Mouse (Mus musculus) brain, embryonic 18.5 days (tissue): ENCODE measurements around the gene Lamc2.

Experiments used
- DNase-seq: peaks from one replicate; pipeline ENCODE4 v3.0.0-alpha.2; 2012; ENCODE audit warnings: low read depth, low spot score

The Lamc2 gene

DNA sequence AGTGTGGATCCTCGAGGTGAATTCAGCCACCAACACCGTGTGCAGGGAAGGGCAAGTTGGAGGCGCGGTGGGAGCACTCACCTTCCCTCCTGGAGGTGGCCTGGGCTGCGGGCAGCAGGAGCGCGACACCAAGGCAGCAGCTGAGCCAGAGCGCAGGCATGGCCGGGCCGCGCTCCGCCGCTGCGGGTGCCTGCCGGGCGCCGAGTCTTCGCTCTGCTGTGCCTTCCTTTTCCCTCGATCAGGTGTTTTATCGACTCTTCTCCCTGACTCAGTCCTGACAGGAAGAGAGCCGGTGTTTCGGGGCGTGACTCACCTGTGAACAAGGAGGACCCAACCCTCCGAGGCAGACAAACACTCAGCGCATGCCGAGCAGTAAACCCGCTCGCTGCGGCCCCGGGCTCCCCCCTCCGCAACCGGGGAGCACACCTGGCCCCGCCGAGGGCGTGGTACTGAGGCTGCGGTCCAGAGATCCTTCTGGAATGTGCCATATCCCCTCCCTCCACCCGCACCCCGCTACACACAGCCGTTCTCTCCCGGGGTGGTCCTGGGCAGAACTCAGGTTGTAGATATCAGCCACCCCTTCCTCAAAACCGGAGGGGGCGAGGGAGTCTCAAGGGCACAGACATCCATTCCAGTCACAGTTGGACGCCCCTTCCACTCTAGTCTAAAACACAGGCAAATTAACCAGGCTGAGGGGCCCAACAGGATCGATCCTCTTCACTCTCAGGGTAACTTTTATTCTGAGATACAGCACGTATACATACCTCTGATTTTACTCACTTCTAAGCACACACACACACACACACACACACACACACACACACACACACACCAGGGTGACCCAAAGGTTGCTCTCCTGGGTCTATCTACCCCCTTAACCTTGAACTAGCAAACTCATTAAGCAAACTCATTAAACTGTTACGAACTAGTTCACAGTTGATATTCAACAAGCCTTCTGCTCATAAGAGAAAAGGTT lies at the start of gene Lamc2:
Lamc2 (minus strand) TSS at position 620 of the 976 bp plus-strand sequence.
- no peak for DNase-seq

DNA sequence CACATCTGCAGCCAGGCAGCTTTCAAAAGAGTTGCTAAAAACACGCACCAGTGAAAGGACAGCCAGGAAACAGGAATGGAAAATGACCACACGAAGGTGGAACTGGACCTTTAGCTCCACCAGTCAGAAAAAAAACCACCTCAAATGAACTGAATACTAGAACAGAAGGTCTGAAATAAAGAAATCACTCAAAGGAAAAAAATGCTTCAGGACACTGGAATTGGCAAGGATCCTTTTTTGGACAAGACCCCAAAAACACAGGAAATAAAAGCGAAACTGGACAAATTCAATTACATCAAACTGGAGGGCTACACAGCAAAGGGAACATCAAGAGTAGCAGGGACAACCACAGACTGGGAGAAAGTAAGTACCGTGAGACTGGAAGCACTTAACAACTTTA lies 49.3 kb upstream of the Lamc2 start:
- DNase-seq = no peak

DNA sequence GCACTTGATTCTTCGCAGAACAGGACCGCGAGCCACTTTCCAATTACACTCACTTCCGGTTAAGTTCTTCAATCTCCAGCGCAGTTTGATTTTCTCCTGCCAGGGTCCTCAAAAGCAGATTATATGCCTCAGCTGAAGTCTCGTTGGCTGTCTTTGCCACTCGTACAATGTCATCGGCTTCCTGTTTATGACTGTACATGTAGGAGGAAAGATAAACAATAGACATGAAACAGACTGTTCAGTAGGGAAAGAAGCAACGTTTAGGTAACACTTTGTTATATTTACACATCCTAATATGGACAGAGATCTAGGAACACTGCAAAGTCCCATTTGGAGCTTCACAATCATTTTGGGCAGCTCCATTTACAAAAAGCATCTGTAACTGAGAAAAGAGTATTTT lies 45.4 kb upstream of the Lamc2 start:
- DNase-seq = no peak

DNA sequence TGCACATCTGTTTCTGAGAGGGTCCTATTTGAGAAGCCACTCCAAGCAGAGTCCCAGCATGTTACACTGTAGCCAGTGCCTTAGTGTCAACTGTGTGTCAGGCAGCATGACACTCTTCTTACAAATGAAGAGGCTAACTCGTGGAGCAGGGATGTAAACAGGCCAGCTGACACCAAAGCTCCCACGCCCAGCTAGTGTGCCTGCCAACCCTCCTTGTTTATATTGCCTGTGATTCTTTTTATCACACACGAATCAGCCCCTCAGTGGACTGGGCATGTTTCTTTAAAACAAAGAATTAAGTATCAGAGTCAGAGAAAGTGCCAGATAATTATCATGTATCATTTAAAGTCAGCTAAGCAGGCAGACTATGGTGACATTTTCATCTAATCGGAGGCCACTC lies 41.7 kb upstream of the Lamc2 start:
- DNase-seq = no peak

DNA sequence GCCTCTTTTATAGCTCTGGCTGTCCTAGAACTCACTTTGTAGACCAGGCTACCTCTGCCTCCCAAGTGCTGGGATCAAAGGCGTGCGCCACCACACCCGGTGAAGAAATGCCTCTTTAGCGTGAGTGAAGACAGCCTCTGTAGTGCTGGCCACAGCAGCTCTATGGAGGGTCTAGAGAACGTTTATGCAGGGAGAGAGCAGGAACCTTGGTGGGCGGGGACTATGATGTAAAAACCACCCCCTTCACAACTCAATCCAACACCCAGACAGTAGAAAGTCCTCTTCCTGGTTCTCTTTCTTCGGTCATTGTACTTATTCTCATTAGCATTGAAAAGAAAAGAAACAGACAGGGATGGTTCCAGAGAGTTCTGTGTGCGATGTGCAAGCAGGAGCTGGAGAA lies 40.8 kb upstream of the Lamc2 start:
- no peak for DNase-seq

DNA sequence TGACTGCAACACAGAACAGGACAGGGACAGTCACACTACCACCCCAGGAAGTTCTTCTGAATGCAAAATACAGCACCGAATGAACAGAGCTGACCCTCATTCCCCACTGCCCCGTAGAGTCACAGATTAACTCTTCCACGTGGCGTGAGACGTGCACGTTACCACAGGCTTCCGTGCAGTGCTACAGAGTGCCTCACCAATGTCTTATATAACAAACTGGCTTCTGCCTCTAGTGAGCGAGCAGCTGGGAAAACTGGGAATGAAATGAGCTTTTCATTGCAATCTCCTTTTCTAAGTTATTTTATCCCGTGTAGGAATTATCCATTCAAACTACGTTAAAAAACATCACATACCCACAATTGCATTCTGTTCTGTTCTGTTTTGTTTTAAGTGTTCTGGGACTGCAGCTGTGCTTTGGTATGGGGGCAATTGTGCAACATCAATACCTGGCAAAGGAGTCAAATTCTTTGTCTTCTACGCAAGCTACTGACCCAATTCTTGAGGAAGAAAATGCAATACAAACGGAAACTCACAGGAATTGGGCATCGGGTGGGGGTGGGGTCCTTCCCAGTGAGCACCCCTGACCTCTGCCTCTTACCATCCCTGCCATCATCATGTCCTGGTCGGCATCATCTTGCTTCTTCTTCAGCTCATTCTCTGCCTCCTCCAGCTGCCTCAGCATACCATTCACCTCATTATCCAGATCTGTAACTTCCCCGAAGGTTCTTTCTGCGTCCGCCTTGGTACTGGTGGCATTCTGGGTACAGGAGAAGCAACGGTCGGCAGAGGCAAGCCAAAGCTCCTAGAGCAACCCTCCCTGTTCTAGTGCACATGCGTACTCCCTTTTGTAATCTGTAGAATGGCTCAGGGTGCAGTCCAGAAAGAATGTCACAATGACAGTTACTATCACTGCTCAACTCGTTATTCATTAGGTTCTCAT lies 39.8 kb upstream of the Lamc2 start:
- DNase-seq = no peak

DNA sequence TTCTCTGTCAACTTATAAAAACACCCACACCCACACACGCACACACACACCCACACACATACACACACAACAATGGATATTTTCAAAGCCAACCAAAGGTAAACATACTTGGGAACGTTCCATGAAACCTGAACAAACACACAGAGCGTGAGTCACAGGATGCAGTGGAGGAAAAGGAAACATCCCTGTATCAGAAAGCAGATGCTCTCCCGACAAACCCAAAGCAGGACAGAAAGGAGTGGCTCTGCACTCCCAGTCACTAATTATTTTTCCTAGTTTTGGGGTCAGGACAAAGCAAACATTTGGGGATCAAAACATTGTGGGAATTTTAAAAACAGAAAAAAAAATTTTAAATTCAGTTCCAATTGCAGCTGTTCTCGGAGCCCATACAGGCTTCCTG lies 38.1 kb upstream of the Lamc2 start:
- DNase-seq = no peak

DNA sequence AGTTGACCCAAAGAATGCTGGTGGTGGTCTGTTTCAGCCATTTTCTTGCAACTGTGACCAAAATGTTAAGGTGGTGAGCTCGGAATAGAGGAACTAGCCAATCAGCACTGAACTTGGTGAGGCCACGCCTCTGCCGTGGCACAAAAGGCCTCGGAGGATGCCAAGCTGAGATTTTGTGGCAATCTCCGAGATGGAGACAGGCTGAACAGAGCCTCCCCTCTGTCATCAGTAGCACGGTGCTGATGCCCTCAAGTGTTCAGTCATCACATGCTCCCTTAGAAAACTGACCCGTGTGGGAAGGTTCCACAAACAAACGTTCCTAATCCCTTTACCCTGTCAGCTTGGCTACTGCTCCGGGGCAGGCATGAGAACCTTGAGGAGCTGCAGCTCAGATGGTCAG lies 33.1 kb upstream of the Lamc2 start:
- DNase-seq = no peak

DNA sequence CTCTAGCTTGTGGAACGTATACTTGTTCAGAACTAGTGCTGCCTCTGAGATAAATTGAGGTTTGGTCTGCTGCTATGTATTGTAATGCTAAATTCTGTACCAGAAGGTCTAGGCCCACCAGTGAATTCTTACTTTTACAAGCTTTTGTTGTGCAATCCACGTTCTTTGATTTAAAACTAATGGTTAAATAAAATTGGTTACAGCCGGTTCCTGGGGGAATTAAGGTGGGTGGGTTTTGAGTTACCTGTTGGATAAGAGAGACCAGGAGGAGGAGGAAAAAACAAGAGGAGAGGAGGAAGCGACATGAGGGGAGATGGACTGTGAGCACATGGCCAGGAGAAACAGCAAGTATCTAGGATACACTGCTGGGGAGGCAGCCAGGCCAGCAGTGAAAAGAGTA lies 30.3 kb upstream of the Lamc2 start:
- DNase-seq = no peak

DNA sequence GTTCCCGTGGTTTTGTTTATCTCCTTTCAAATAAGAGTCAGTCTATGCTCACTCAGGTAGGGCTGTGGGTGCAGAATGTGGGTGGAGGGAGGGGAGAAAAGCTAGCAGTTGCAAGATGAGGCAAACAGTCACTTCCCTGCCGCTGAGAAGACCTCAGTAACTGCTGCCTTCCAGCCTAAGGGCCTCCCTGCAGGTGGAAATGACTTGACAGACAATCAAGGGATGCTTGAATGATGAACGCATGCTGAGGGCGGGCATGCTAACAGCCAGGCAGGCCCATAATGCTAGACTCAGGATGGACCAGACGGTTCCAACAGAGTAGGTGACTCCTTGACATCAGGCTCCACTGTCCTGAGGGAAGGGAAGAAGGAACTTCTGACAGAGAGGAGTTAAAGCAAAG lies 29.4 kb upstream of the Lamc2 start:
- DNase-seq = no peak

DNA sequence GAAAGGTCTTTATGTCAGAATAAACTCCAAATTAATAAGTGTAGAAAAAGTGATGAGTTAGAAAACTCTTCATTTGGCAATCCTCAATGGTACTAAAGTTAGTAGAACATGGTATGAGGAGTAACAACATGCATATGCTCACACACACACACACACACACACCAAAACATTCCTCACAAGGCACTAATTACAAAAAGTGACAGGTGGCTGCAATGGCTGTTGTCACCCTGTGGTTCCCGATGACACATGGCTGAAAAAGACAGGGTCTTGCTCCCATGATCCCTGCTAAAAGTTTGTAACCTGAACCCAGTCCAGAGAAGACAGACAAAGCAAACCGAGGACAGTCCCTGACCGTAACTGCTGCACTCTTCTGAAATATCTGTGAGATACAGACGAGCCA lies 24.7 kb upstream of the Lamc2 start:
- DNase-seq = no peak

DNA sequence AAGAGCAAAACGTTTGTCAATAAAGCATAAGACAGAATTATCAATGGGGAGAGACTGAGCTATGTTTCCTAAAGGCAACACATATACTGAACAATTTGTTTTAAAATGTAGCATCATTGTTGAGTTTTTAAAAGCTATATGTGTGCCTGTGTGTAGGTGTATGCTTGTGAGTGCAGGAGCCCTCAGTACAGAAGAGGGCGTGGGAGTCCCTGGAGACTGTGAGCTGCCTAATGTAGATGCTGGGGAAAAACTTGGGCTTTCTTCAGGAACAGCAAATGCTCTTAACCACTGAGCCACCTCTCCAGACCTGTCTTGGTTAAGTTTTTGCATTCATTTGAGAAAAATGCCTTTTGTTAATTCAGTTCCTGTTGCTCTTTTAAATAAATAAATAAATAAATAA lies 24.0 kb upstream of the Lamc2 start:
- no peak for DNase-seq

DNA sequence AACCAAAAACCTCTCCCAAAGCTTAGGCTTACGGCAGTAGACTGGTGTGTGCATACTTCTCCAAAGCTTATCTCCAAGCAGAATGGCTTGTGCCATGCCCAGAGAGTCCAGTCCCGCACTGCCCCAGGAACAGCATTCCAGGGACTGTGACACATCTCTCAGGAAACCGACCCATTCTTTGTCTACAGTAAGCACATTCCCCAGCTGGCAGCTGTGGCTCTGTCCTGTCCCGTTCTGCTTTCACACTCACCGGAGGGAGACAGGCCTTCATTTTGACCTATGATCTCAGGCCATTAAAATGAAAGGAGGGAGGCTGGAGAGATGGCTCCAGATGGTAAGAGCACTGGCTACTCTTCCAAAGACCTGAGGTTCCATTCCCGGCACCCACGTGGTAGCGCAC lies 15.9 kb upstream of the Lamc2 start:
- no peak for DNase-seq

DNA sequence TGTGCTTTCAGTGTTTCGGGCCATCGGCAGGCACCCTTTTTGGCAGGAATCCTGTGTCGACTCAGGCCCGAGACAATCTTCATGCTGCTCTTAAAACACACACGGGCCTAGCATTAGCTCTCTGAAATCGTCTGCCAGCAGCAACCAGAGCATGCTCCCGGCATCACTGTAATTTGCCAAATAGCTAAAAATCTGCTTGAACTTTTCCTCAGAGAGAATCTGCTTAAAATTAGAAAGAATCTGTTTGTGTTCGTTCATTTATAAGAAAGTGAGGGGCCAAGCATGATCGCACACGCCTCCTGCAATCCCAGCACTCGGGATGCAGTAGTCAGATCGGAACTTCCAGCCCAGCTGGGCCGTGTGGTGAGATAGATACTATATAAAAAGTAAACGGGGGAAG lies 15.2 kb upstream of the Lamc2 start:
- no peak for DNase-seq

DNA sequence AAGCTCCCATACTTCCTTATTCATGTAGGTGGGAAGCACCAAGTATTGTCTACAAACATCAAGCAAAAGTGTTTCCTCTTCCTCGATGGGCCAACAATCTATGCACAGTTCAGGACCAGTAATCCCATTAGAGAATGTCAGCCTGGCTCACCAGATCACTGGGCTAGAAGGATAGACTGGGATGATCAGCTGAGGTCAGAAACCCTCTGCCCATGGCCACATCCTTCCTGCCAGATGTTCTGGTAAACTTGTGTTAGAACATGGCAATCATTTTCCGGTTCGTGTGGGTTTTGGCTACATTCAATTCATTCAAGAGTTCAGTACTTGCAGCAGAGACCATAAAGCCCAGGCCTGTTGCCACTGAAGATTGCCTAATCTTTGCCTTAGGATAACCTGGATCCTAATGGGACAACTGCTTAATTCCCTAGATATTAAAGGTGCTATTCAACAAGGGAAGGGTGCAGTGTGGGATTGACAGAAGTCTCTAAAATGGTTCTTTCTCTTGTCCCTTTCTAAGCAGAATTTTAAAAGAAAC lies 11.1 kb upstream of the Lamc2 start:
- no peak for DNase-seq

DNA sequence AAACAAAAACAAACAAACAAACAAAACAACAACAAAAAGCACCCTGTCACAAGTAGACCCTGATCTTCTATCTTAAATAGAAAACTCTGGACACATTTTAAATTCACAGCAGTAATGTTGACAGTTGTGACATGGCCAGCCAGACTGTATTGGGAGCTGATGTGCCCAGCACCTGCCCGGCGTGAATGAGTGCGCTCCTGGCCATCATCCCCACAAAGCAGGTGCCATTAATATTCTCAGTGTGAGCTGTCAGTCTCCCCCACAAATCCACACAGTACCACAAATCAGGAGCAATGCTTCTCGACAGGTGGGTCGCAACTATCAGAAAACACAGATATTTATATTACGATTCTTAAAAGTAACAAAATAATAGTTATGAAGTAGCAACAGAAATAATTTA lies 6.7 kb upstream of the Lamc2 start:
- no peak for DNase-seq

DNA sequence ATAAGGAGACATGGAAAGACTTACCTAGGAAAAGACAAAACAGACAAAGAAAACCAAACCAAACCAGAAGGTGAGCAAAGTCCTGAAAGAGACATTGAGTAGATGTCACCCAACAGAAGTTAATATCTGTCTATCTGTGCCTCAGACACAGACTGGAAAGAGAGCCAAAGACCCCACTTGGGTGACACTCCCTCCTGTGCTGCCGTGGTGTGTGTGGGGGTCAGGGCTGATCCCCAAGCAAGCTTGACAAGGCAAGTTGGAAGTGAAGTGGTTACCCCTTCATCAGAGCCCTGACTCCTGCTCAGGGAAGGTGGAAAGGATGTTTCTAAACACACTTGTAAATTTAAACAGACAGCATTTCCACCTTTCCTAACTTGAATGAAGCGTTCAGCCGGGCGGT lies 6.1 kb upstream of the Lamc2 start:
- no peak for DNase-seq

DNA sequence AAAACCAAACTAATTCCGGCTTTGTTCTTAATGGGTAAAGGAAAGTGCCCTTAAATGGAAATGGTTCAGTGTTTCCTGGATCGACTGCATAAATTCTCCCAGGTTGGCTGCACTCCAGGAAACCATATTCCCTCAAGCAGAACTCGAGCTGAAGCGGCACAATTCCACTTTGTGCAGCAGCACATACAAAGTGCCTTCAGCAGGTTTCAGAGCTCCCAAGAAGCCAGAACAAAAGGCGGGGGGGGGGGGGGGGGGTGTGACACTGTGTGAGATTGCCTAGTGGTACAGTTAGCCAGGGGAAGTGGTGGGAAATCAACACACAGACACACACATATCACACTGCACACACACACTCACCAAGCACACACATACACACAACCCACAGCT lies 5.7 kb upstream of the Lamc2 start:
- DNase-seq = peak; percentile 72

DNA sequence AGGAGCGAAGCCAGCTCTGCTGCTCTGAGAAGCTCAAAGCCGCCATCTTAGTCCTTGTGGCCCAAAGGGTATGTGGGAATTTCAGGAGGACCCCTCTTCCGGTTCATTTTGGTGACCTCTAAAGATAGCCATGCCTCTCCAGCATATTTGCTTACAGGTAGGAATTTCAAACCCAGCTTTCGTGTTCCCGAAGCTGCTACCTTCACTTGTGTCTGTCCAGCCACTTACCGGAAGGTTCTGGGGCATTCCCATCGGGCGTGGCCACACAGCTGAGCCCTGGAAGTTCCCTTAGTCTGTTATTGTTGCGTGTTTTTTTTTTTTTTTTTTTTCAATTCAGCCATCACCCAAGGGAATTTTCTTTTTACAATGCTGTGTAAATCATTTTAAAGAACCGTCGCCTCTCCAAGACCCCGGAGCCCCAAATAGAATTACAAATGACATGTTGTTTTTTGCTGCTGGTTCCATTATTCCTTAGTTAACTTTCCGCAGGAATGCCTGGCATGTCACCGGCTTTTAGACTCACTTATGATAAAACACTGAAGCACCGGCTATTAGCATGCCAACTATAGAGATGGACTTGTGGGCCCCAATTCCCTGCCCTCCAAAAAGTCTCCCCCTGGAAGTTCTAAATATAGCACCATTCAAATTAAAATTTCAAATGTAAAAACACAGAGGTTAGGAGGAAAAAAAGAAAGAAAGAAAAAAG lies 5.1 kb upstream of the Lamc2 start:
- DNase-seq = no peak

DNA sequence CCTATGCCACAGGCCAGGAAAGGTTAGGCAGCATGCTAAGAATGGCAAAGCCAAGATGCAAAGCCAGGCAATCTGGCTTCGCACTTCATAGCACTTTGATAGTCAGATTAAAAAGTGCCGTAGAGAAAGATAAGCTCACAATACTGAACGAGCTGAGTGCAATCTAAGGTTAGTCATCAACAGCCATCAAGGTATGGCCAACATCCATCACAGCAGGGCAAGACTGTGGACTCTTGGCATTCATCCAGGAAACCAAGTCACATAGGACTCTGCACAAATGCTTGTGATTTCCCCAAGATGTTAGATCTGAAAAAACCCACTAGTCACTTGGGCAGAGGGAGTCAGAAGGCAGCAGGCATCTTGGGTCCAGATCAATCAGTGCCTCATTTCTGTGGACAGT lies 1.8 kb upstream of the Lamc2 start:
- DNase-seq = no peak

DNA sequence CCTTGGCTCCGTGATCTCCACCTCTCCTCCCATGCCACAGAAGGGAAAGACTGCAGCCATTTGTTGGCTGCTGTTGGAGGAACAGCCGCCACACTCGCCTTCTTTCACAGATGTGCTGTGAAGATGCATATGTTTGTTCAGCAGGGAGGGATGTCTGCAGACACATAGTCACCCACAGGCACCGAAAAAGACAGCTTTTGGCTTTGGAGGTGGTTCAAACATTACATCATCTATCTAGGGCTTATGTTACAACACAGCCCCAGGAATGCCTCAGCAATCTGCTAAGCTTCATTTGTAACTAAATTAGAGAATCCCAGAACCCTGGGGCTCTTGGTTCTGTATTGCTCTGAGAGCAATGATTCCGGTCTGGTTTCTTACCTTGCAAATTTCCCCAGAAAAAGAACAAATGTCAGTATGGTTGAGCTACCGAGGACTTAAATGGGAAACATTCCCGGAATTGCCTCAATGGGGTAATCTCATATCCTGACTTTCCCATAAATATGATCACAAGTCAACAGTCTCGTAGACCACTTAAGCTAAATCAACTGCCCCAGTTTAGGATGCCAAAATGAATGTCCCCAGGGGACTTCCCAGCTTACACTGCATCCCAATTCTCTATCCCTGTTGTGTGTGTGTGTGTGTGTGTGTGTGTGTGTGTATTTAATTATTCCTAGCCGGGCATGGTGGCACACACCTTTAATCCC lies 5.5 kb downstream of the Lamc2 start:
- DNase-seq = no peak
